Mouse (Mus musculus): ENCODE measurements at regions not wholly inside any gene's neighbourhood (a gene's known extent, or its start where the extent isn't known, plus 50 kb on each side); places are given as distances from the start of the nearest gene placed in this dataset.

- ATAC-seq (no peak), DNase-seq (ENCODE audit: low spot score) (no peak)
- Histone ChIP-seq H3K27me3 (replicated peaks; ENCODE audit: control insufficient read depth, insufficient read depth, low read length) (no peaks in the 10 kb centered on the region), H3K4me1 (ENCODE audit: control insufficient read depth, insufficient read depth, low read length) (peaks cover 5% of the 10 kb centered on the region), H3K36me3 (ENCODE audit: control insufficient read depth, insufficient read depth, low read length) (no peaks in the 10 kb centered on the region), H3K4me3 (ENCODE audit: low read depth, low read length) (no peak overlapping the region), H3K9ac (ENCODE audit: low read length) (no peak overlapping the region), H3K4me2 (ENCODE audit: low read length) (no peak overlapping the region), H3K9me3 (replicated peaks; ENCODE audit: control insufficient read depth, low read length) (no peaks in the 10 kb centered on the region), H3K27ac (ENCODE audit: low read depth, low read length) (no peak overlapping the region)
- WGBS: 31% methylated on average over 10 of the region's 10 CpGs
These were observed 341.6 kb downstream of the Cd83 start for GRCm38 (mm10) chr13:44126198-44126597.

GRCm38 (mm10) chr13:44128506-44129274, 344.1 kb downstream of the Cd83 start:
- DNase-seq (ENCODE audit: low spot score) (no peak), ATAC-seq (no peak)
- no peak overlapping the region for H3K4me3 ChIP-seq (ENCODE audit: low read depth, low read length)
- no peak overlapping the region for H3K27ac ChIP-seq (ENCODE audit: low read depth, low read length)
- H3K27me3 ChIP-seq (replicated peaks; ENCODE audit: control insufficient read depth, insufficient read depth, low read length): no peaks in the 10 kb centered on the region
- H3K4me1 ChIP-seq (ENCODE audit: control insufficient read depth, insufficient read depth, low read length): no peaks in the 10 kb centered on the region
- no peak overlapping the region for H3K4me2 ChIP-seq (ENCODE audit: low read length)
- H3K9ac ChIP-seq (ENCODE audit: low read length): no peak overlapping the region
- H3K9me3 ChIP-seq (replicated peaks; ENCODE audit: control insufficient read depth, low read length): no peaks in the 10 kb centered on the region
- H3K36me3 ChIP-seq (ENCODE audit: control insufficient read depth, insufficient read depth, low read length): no peaks in the 10 kb centered on the region
- 91% methylated on average over 16 of the region's 16 CpGs for WGBS

- WGBS: 63% methylated on average over 5 of the region's 5 CpGs
These were observed 347.3 kb downstream of the Cd83 start for GRCm38 (mm10) chr13:44131916-44132315.

GRCm38 (mm10) chr13:44132510-44132909, 347.9 kb downstream of the Cd83 start:
- H3K4me3 ChIP-seq (ENCODE audit: low read depth, low read length): no peak overlapping the region
- H3K9me3 ChIP-seq (replicated peaks; ENCODE audit: control insufficient read depth, low read length): no peaks in the 10 kb centered on the region
- no peak for ATAC-seq
- no peaks in the 10 kb centered on the region for H3K27me3 ChIP-seq (replicated peaks; ENCODE audit: control insufficient read depth, insufficient read depth, low read length)
- H3K27ac ChIP-seq (ENCODE audit: low read depth, low read length): no peak overlapping the region
- no peak for DNase-seq (ENCODE audit: low spot score)
- 91% methylated on average over 4 of the region's 4 CpGs for WGBS
- H3K4me2 ChIP-seq (ENCODE audit: low read length): no peak overlapping the region
- no peaks in the 10 kb centered on the region for H3K4me1 ChIP-seq (ENCODE audit: control insufficient read depth, insufficient read depth, low read length)
- no peak overlapping the region for H3K9ac ChIP-seq (ENCODE audit: low read length)
- no peaks in the 10 kb centered on the region for H3K36me3 ChIP-seq (ENCODE audit: control insufficient read depth, insufficient read depth, low read length)

More at GRCm38 (mm10) chr13:44131916-44132315, 347.3 kb downstream of the Cd83 start:
- Histone ChIP-seq H3K9ac (ENCODE audit: low read length) (no peak overlapping the region), H3K27me3 (replicated peaks; ENCODE audit: control insufficient read depth, insufficient read depth, low read length) (no peaks in the 10 kb centered on the region), H3K9me3 (replicated peaks; ENCODE audit: control insufficient read depth, low read length) (no peaks in the 10 kb centered on the region), H3K4me2 (ENCODE audit: low read length) (no peak overlapping the region), H3K27ac (ENCODE audit: low read depth, low read length) (no peak overlapping the region), H3K36me3 (ENCODE audit: control insufficient read depth, insufficient read depth, low read length) (no peaks in the 10 kb centered on the region), H3K4me1 (ENCODE audit: control insufficient read depth, insufficient read depth, low read length) (no peaks in the 10 kb centered on the region), H3K4me3 (ENCODE audit: low read depth, low read length) (no peak overlapping the region)
- peak; percentile 46 for DNase-seq (ENCODE audit: low spot score)
- ATAC-seq: no peak

- Histone ChIP-seq H3K27me3 (replicated peaks; ENCODE audit: control insufficient read depth, insufficient read depth, low read length) (no peaks in the 10 kb centered on the region), H3K9ac (ENCODE audit: low read length) (no peak overlapping the region), H3K4me3 (ENCODE audit: low read depth, low read length) (no peak overlapping the region), H3K36me3 (ENCODE audit: control insufficient read depth, insufficient read depth, low read length) (no peaks in the 10 kb centered on the region), H3K4me2 (ENCODE audit: low read length) (no peak overlapping the region), H3K9me3 (replicated peaks; ENCODE audit: control insufficient read depth, low read length) (no peaks in the 10 kb centered on the region), H3K4me1 (ENCODE audit: control insufficient read depth, insufficient read depth, low read length) (no peaks in the 10 kb centered on the region), H3K27ac (ENCODE audit: low read depth, low read length) (no peak overlapping the region)
- 72% methylated on average over 9 of the region's 9 CpGs for WGBS
- no peak for ATAC-seq
- peak; percentile 45 for DNase-seq (ENCODE audit: low spot score)
These were observed 348.9 kb downstream of the Cd83 start for GRCm38 (mm10) chr13:44133436-44133835.

GRCm38 (mm10) chr13:44141181-44141580, 356.6 kb downstream of the Cd83 start:
- 69% methylated on average over 5 of the region's 5 CpGs for WGBS
- Histone ChIP-seq H3K36me3 (ENCODE audit: control insufficient read depth, insufficient read depth, low read length) (no peaks in the 10 kb centered on the region), H3K27me3 (replicated peaks; ENCODE audit: control insufficient read depth, insufficient read depth, low read length) (no peaks in the 10 kb centered on the region), H3K4me2 (ENCODE audit: low read length) (no peak overlapping the region), H3K4me3 (ENCODE audit: low read depth, low read length) (no peak overlapping the region), H3K4me1 (ENCODE audit: control insufficient read depth, insufficient read depth, low read length) (no peaks in the 10 kb centered on the region), H3K27ac (ENCODE audit: low read depth, low read length) (no peak overlapping the region), H3K9ac (ENCODE audit: low read length) (no peak overlapping the region), H3K9me3 (replicated peaks; ENCODE audit: control insufficient read depth, low read length) (no peaks in the 10 kb centered on the region; the same call in 1 of the 2 replicates)
- ATAC-seq: no peak
- DNase-seq (ENCODE audit: low spot score): no peak

GRCm38 (mm10) chr13:44145441-44145840, 360.9 kb downstream of the Cd83 start:
- H3K9me3 ChIP-seq (replicated peaks; ENCODE audit: control insufficient read depth, low read length): no peaks in the 10 kb centered on the region; the same call in 1 of the 2 replicates
- no peaks in the 10 kb centered on the region for H3K4me1 ChIP-seq (ENCODE audit: control insufficient read depth, insufficient read depth, low read length)
- H3K36me3 ChIP-seq (ENCODE audit: control insufficient read depth, insufficient read depth, low read length): no peaks in the 10 kb centered on the region
- DNase-seq (ENCODE audit: low spot score) (no peak), ATAC-seq (no peak)
- no peaks in the 10 kb centered on the region for H3K27me3 ChIP-seq (replicated peaks; ENCODE audit: control insufficient read depth, insufficient read depth, low read length)
- 88% methylated on average over 4 of the region's 4 CpGs for whole genome bisulfite sequencing
- H3K27ac ChIP-seq (ENCODE audit: low read depth, low read length): no peak overlapping the region
- no peak overlapping the region for H3K9ac ChIP-seq (ENCODE audit: low read length)
- H3K4me2 ChIP-seq (ENCODE audit: low read length): no peak overlapping the region
- no peak overlapping the region for H3K4me3 ChIP-seq (ENCODE audit: low read depth, low read length)

GRCm38 (mm10) chr13:44147841-44148240, 363.3 kb downstream of the Cd83 start:
- Histone ChIP-seq H3K27me3 (replicated peaks; ENCODE audit: control insufficient read depth, insufficient read depth, low read length) (no peaks in the 10 kb centered on the region), H3K27ac (ENCODE audit: low read depth, low read length) (no peak overlapping the region), H3K4me1 (ENCODE audit: control insufficient read depth, insufficient read depth, low read length) (no peaks in the 10 kb centered on the region), H3K4me2 (ENCODE audit: low read length) (no peak overlapping the region), H3K36me3 (ENCODE audit: control insufficient read depth, insufficient read depth, low read length) (no peaks in the 10 kb centered on the region), H3K9me3 (replicated peaks; ENCODE audit: control insufficient read depth, low read length) (no peaks in the 10 kb centered on the region; the same call in 1 of the 2 replicates), H3K9ac (ENCODE audit: low read length) (no peak overlapping the region), H3K4me3 (ENCODE audit: low read depth, low read length) (no peak overlapping the region)
- no peak for ATAC-seq
- no peak for DNase-seq (ENCODE audit: low spot score)
- 77% methylated on average over 5 of the region's 5 CpGs for WGBS

GRCm38 (mm10) chr13:44149499-44149898, 364.9 kb downstream of the Cd83 start:
- Histone ChIP-seq H3K9ac (ENCODE audit: low read length) (no peak overlapping the region), H3K27me3 (replicated peaks; ENCODE audit: control insufficient read depth, insufficient read depth, low read length) (no peaks in the 10 kb centered on the region), H3K4me2 (ENCODE audit: low read length) (no peak overlapping the region), H3K27ac (ENCODE audit: low read depth, low read length) (no peak overlapping the region), H3K36me3 (ENCODE audit: control insufficient read depth, insufficient read depth, low read length) (no peaks in the 10 kb centered on the region), H3K9me3 (replicated peaks; ENCODE audit: control insufficient read depth, low read length) (no peaks in the 10 kb centered on the region; the same call in 1 of the 2 replicates), H3K4me1 (ENCODE audit: control insufficient read depth, insufficient read depth, low read length) (no peaks in the 10 kb centered on the region), H3K4me3 (ENCODE audit: low read depth, low read length) (no peak overlapping the region)
- DNase-seq (ENCODE audit: low spot score) (no peak), ATAC-seq (no peak)
- WGBS: 93% methylated on average over 3 of the region's 3 CpGs
